Mouse (Mus musculus) hindbrain, embryonic 14.5 days (tissue): Measurements from ENCODE around the gene Prl2c1. TPM values are rescaled to one million over a fixed set of nuclear protein-coding genes. Genes with fewer than 3 reads are reported as not detected.
"Not testable (repeated sequence)": the region's sequence is repeated elsewhere in the genome, so short reads cannot be mapped to it uniquely, and the experiment has no call there.

ENCODE experiments used
- ATAC-seq: fragments of 200-750 bp; cut with Nextera tagmentation; 2 replicates; pipeline ENCODE4 v1.8.0; 2017; ENCODE audit warnings: moderate number of reproducible peaks, mild to moderate bottlenecking, moderate TSS enrichment, moderate library complexity; ENCODE audit not compliant: low FRiP score
- DNase-seq: peaks from one replicate; pipeline ENCODE4 v3.0.0-alpha.2; 2015; ENCODE audit warnings: low spot score
- H3K27ac ChIP-seq: fragments of 300-500 bp; sonication (generic); 2 replicates; pipeline ENCODE4 v1.5.1; 2014; ENCODE audit warnings: mild to moderate bottlenecking, moderate library complexity
- H3K27me3 ChIP-seq: fragments of 300-500 bp; sonication (generic); 2 replicates; pipeline ENCODE4 v1.6.1; 2014; ENCODE audit warnings: mild to moderate bottlenecking, low read length, mixed read lengths; ENCODE audit not compliant: control insufficient read depth, insufficient read depth
- H3K36me3 ChIP-seq: fragments of 300-500 bp; sonication (generic); replicated peaks from 2 replicates; pipeline ENCODE4 v1.6.1; 2014; ENCODE audit not compliant: control insufficient read depth, insufficient read depth
- H3K4me1 ChIP-seq: fragments of 300-500 bp; sonication (generic); replicated peaks from 2 replicates; pipeline ENCODE4 v1.6.1; 2014; ENCODE audit warnings: antibody characterized with exemption, low read length, mixed read lengths; ENCODE audit not compliant: control insufficient read depth, insufficient read depth
- H3K4me2 ChIP-seq: fragments of 300-500 bp; sonication (generic); replicated peaks from 2 replicates; pipeline ENCODE4 v1.6.1; 2014; ENCODE audit warnings: mild to moderate bottlenecking, moderate library complexity
- H3K4me3 ChIP-seq: fragments of 300-500 bp; sonication (generic); replicated peaks from 2 replicates; pipeline ENCODE4 v1.5.1; 2014; ENCODE audit warnings: mild to moderate bottlenecking, low read length
- H3K9ac ChIP-seq: fragments of 300-500 bp; sonication (generic); 2 replicates; pipeline ENCODE4 v1.6.1; 2014
- H3K9me3 ChIP-seq: fragments of 300-500 bp; sonication (generic); 2 replicates; pipeline ENCODE4 v1.6.1; 2016; ENCODE audit warnings: low read length; ENCODE audit not compliant: control insufficient read depth
- WGBS: fragments of 180-500 bp; shearing (Covaris S2); extraction: QIAGEN DNeasy Blood & Tissue Kit; methylation state at CpG from one replicate; pipeline ENCODE4 v1.1.7; 2014; 5-methylcytosine and 5-hydroxymethylcytosine counted together
- polyA plus RNA-seq: library from polyadenylated mRNA; unstranded; fragments of >200 nt; fragmentation: Nextera tagmentation; extraction: Ambion mirVana; gene quantifications from 2 replicates; pipeline ENCODE4 v1.2.1, GENCODE M21; 2014

The Prl2c1 gene
- polyA plus RNA-seq, result not detected in 2 replicates

DNA sequence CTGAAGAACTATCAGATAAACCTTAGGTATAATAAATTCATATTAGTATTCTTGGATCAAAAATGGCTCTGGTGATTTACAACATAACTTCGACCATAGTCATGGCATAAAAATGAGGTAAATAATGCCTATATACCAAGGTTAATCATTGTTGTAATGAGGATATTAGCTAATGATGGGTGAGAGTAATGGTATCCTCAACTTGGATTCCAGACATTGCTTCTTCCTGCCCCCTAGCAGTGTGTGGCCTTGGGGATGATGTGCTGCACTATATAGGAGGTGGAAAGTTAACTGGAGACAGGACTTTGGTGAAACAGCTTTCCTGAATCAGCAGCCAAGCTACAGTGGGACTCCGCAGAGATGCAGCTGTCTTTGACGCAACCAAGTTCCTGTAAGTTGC lies at the start of gene Prl2c1:
Gene Prl2c1, plus strand, starts transcription at position 301 of the 400 bp plus-strand sequence.
- H3K9me3 ChIP-seq, result no peaks in the 10 kb centered on the region
- 93% methylated on average over 3 of the region's 3 CpGs for WGBS
- H3K9ac ChIP-seq, result no peak within 1 kb of the TSS
- H3K27me3 ChIP-seq, result no peaks in the 10 kb centered on the region
- H3K4me3 ChIP-seq, result no peak within 1 kb of the TSS
- no peaks in the 10 kb centered on the region for H3K4me1 ChIP-seq
- H3K27ac ChIP-seq, result no peak within 1 kb of the TSS
- no peaks in the 10 kb centered on the region for H3K36me3 ChIP-seq
- no peak within 1 kb of the TSS for H3K4me2 ChIP-seq
- no peak for DNase-seq
- ATAC-seq, result no peak

DNA sequence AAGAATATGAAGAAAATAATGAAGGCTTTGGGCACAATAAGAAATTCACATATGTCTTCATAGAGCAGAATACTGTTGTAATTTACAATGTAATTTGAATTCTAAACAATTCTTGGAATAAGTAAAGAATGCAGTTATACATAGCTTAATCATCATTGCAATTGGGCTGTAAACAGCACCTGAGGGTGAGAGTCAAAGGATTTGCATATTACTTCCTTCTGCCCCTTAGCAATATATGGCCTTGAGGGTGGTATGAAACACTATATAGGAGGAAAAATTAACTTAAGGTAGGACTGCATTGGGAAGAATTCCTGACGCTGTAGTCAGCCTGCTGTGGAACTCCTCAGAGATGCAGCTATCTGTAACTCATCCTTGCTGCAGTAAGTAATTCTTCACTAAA lies 47.8 kb upstream of the Prl2c1 start, which contains the start of gene Prl2a1:
Gene Prl2a1, plus strand, starts transcription at position 301 of the 400 bp plus-strand sequence.
- 79% methylated on average over 1 of the region's 1 CpGs for WGBS
- H3K4me3 ChIP-seq, result no peak within 1 kb of the TSS
- H3K9me3 ChIP-seq, result no peaks in the 10 kb centered on the region
- no peak within 1 kb of the TSS for H3K27ac ChIP-seq
- H3K36me3 ChIP-seq, result no peaks in the 10 kb centered on the region
- H3K9ac ChIP-seq, result no peak within 1 kb of the TSS
- H3K4me1 ChIP-seq, result no peaks in the 10 kb centered on the region
- H3K4me2 ChIP-seq, result no peak within 1 kb of the TSS
- ATAC-seq (no peak), DNase-seq (no peak)
- no peaks in the 10 kb centered on the region for H3K27me3 ChIP-seq

DNA sequence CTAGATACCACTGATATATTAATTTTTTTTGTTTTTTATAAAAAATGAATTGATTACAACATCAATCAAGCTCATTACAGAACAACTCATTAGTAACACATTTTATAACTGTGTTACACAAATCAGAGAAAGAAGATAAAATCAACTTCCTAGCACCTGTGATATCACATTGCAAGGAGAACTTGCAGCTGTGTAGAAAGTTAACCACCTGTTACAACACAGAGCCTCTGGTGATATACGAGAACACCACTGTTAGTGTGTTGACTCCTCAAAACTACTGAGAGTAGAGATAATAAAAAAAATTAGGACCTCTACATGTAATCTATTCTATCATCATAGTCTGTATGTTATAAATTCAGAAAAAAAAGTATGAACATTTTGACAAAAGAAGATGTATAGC lies 46.4 kb upstream of the Prl2c1 start:
- H3K27me3 ChIP-seq, result no peaks in the 10 kb centered on the region
- no peaks in the 10 kb centered on the region for H3K9me3 ChIP-seq
- DNase-seq (no peak), ATAC-seq (no peak)
- H3K9ac ChIP-seq, result no peak overlapping the region
- no peaks in the 10 kb centered on the region for H3K36me3 ChIP-seq
- H3K4me1 ChIP-seq, result no peaks in the 10 kb centered on the region
- no peak overlapping the region for H3K4me2 ChIP-seq
- H3K27ac ChIP-seq, result no peak overlapping the region
- 74% methylated on average over 1 of the region's 1 CpGs for WGBS
- H3K4me3 ChIP-seq, result no peak overlapping the region

DNA sequence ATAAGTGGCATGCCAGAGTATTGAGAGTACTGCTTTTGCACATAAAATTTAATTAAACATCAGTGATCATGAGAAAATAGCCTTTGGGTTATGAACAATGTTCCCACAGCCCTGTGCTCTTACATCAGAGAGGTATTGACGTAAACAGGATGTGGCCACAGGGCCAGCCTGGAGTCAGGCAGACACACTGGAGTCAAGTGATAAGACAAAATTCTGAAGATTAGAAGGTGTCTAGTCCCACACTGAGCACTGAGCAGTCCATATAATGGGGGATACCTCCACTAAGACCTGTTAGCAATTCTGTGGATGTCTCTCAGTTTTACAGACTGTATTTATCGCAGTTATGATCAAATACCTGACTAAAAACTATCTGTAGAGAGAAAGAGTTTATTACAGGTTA lies 55.1 kb downstream of the Prl2c1 start:
- not testable (repeated sequence) for H3K27ac ChIP-seq, H3K9ac ChIP-seq, H3K4me2 ChIP-seq, H3K4me3 ChIP-seq, ATAC-seq, H3K4me1 ChIP-seq, H3K9me3 ChIP-seq, DNase-seq, H3K27me3 ChIP-seq, H3K36me3 ChIP-seq
- WGBS, result 91% methylated on average over 2 of the region's 2 CpGs

Other genes starting within 250 kb of the Prl2c1 start
- gene Prl7b1, start 238.8 kb upstream of the Prl2c1 start, polyA plus RNA-seq, result not detected in 2 replicates
- not detected in 2 replicates for gene Prl7a1, start 206.8 kb upstream of the Prl2c1 start, polyA plus RNA-seq
- gene Prl7a2, start 181.3 kb upstream of the Prl2c1 start, polyA plus RNA-seq, result not detected in 2 replicates
- not detected in 2 replicates for gene Prl7d1, start 132.6 kb upstream of the Prl2c1 start, polyA plus RNA-seq
- gene Prl7c1, start 68.5 kb upstream of the Prl2c1 start, polyA plus RNA-seq, result not detected in 2 replicates
- not detected in 2 replicates for gene Prl2a1, start 47.7 kb upstream of the Prl2c1 start, polyA plus RNA-seq
- not detected in 2 replicates for gene Prl4a1, start 166.9 kb downstream of the Prl2c1 start, polyA plus RNA-seq